Mouse (Mus musculus) brain, embryonic 14.5 days (tissue): ENCODE data around the gene Kctd21. TPM values are rescaled to one million over a fixed set of nuclear protein-coding genes. Genes with fewer than 3 reads are reported as not detected.
A peak's percentile ranks its signal among the peaks of the same experiment; 100 is the strongest.

Experiments
- DNase-seq: peaks from one replicate; pipeline ENCODE4 v3.0.0-alpha.2; 2011; ENCODE audit warnings: low read depth
- CTCF ChIP-seq: fragments of 200-500 bp; IDR thresholded peaks from 2 replicates; pipeline ENCODE4 v1.5.1; 2012; ENCODE audit warnings: inconsistent platforms, mild to moderate bottlenecking, moderate library complexity, borderline replicate concordance; ENCODE audit not compliant: insufficient read depth, insufficient read length; ENCODE audit errors: extremely low read depth
- POLR2A ChIP-seq: fragments of 200-500 bp; IDR thresholded peaks from 2 replicates; pipeline ENCODE4 v1.6.1; 2012; ENCODE audit warnings: mild to moderate bottlenecking, inconsistent platforms, borderline replicate concordance; ENCODE audit not compliant: poor library complexity, insufficient read depth, insufficient read length, severe bottlenecking; ENCODE audit errors: extremely low read depth
- polyA plus RNA-seq: library from polyadenylated mRNA; depleted of rRNA; stranded (reverse); fragments of >200 nt; gene quantifications from 2 replicates; pipeline ENCODE4 v1.2.3, GENCODE M21; 2012

Kctd21 gene
- polyA plus RNA-seq, 1 experiment = 8.7 TPM

DNA sequence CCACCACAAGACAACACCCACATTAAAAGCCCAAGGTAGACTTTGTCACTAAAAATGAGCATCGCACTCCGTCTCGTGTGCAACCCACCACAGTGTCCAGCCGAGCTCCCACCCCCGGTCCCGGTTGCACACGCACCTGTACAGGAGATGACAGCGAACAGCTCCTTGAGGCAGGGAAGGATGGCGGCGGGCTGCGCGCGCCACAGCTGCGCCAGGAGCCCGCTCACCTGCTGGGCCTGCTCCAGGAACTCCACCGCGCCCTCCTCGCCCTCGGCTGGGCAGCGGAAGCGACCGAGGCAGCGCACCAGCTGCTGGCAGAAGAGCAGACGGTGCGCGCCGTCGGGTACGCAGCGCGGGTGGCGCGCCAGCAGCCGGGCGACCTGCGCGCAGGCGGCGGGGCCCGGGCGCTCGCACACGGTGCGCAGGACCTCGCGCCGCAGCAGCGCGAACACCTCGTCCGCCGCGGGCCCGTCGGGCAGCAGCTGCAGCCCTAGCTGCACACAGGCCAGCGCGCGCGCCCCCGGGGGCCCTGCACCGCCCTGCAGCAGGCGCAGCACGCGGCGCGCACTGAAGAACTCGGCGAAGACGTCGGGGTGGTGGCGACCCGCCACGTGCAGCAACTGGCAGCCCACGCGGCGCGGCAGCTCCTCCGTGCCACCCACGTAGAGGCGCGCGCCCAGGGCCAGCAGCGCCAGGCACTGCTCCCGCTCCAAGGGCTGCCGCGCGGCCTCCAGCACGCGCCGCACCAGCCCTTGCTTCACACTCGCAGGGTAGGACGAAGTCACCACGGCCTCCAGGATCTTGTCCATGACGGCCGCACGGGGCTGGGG lies 6.8 kb upstream of the Kctd21 start:
- TF ChIP-seq POLR2A = no peak
- TF ChIP-seq CTCF = no peak
- DNase-seq = peak; percentile 39

DNA sequence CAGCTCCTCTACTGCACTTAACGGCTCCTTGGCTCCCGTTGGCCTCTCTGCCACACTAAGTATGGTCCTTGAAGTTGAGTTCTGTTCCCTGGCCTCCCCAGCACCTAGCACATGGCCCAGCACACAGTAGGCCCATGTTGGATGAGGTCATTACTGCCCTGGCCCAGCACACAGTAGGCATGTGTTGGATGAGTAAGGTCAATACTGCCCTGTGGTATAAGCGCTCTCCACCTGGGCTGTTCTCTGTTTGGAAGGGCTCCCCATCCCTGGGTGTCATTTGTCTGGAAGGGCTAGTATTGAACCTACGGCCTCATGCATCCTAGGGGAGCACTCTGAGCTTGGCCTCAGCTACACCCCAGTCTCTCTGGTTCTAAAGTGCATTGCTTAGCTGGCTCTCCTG lies 4.8 kb upstream of the Kctd21 start:
- DNase-seq = no peak
- TF ChIP-seq POLR2A = no peak
- TF ChIP-seq CTCF = no peak

DNA sequence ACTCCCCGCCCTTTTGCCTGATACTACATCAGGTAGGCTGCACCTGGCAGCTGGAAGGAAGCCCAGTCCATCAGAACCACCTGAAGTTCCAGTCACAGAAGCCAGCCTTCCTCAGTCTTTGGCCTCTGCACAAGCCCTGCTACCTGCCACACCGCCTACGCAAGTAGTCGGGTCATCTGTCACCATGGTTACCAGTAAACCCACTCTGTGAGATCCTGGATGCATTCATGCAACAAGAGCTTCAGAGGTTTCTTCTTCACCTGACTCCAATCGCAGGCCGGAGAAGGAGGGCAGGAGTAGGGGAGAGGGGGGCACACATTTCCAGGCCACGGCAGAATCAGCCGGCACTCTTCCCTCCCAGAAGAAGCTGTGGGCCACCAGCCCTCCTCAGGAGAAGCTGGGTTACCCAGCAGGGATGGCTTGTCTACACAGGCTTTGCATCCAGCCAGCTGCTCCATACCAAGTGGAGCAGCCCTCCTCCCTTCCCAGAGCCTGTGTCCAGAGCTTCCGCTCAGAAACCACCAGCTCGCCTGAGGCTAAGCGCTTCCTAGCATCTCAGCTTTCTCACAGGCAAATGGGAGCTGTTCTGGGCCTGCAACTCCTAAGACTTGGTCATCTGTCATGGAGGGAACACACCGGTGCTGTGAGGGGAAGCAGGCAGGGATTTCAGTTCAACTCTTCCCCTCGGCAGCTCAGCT lies 3.1 kb upstream of the Kctd21 start:
- TF ChIP-seq POLR2A (no peak), CTCF (no peak)
- DNase-seq = no peak

DNA sequence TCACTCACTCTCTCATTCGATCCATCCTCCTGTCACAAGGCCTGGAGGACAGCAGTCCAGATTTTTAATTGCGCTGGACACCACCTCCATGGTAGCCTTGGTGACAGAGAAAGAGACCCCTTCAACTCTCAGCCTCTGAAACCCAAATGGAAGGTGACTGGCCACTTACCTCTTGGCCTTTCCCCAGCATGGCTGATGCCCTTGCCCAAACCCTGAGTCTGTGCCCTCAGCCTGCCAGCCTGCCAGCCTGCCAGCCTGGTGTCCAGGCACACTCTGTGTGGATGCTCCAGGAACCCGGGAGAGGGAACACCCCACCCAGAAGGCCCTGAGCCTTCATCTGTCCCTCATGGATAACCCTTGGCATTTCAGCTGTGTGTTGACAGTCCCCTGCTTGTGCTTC lies 2.5 kb upstream of the Kctd21 start:
- DNase-seq = no peak
- TF ChIP-seq CTCF (no peak), POLR2A (no peak)

DNA sequence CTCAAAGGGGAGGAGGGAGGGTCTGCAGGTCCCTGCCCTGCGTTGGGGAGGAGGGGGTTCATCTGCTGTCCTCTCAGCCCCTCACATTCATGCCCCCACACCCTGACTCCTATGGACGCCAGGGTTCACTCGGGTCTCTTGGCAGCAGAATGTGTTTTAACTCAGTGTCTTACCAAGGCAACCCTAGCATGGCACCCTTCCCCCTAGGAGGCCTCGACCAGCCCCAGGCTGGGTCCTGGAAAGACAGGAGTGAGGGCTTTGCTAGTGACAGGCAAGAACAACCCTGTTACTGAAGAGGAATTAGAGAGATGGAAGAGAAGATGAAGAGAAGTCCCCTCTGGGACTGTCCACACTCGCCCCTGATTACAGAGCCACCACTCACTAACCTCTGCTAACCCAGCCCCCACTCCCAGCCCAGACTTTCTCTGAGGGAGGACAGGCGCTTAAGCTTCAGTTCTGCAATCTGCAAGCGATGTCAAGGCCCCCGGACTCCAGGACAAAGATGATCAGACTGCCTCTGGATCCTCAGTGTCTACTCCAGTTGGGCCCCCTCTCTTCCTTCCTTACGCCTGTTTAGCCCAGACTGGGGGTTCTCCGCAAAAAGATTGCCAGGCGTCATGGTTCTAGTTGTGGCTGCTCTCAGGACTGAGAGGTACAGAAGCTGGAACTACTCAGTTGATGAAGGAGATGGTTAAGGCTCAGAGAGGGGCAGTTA lies 1.0 kb upstream of the Kctd21 start:
- TF ChIP-seq POLR2A (no peak), CTCF (no peak)
- DNase-seq = no peak

DNA sequence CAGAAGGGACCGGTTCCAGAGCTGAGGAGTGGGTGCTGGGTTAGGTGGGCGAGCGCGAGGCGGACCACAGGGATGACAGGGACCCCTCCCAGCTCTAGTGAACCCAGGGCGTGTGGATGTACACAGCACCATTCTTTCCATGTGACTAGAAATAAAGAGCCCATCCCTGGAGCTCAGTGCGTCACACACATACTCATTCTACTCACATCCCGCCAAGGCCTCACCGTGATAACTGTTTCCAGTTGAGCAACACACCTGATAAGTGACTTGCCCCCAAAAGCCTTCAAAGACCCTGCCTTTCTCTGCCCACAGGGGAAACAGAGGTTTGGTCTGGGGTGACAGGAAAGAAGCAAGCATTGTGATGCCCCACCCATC lies 527 bp downstream of the Kctd21 start:
- TF ChIP-seq POLR2A (no peak), CTCF (no peak)
- no peak for DNase-seq

DNA sequence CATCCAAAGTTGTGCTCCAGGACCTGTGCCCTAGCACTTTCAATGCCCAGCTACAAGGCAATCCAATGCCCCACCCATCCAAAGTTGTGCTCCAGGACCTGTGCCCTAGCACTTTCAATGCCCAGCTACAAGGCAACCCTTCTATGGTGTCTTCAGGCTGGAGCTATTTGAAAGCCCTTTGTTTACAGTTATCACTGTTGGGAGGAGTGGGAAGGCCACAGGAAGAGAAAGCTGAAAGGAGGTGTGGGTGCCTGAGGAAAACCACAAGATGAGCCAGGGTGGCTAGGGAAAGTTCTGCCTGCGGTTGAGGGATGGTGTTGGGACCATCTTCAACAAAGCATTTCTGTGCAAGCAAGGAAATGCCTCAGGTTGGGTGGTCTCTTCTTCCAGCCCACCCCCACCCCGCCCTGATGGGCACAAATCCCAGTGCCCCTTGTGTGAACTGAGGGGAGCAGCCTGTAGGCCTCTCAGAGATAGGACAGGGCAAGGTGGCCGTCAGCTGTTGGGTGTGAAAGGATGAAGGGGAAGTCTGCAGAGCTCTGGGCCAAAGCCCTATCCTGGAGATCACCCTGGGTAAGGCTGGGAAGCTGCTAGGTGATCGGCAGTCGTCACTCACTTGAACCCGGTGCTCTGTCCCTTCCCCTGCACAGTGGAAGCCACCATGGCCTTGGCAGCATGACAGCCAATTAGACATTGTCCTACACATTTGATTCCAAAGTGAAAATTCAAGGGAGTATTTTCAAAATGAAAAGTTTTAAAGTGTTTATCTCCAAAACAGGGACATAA lies 1.2 kb downstream of the Kctd21 start:
- no peak for TF ChIP-seq POLR2A
- no peak for TF ChIP-seq CTCF
- no peak for DNase-seq

DNA sequence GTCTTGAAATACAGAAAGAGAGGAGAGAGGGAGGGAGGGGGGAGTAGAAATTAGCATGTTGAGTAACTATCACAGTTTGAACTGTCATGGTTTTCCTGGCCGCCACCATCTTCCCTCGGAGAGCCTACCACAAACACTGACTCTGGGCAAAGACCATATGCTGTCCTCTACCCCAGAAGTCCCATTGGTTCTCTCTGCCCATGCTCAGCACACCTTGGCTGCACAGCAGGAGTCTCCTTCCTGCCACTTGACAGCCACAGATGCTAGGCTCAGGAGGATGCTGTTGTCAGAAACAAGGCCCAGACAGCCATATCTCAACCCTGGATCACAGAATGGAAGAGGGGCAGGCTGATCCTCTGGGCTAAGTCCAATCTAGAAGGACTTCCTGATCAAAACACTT lies 2.3 kb downstream of the Kctd21 start:
- TF ChIP-seq CTCF = no peak
- TF ChIP-seq POLR2A = no peak
- DNase-seq = no peak

DNA sequence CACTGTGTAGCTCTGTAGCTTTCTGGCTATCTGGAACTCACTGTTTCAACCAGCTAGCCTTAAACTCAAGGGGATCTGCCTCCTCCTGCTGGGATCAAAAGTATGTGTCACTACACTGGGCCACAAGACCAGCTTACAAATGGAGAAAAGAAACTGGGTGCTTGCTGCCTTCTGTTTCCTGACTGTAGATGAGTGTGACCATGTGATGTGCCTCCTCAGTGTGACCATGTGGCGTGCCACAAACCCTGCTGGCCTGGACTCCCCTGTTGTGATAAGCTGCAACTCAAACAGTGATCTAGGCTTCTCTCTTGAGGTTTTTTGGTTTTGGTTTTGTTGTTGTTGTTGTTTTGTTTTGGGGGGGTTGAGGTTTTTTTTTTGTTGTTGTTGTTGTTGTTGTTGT lies 4.6 kb downstream of the Kctd21 start:
- DNase-seq = no peak
- TF ChIP-seq POLR2A = no peak
- TF ChIP-seq CTCF = no peak

DNA sequence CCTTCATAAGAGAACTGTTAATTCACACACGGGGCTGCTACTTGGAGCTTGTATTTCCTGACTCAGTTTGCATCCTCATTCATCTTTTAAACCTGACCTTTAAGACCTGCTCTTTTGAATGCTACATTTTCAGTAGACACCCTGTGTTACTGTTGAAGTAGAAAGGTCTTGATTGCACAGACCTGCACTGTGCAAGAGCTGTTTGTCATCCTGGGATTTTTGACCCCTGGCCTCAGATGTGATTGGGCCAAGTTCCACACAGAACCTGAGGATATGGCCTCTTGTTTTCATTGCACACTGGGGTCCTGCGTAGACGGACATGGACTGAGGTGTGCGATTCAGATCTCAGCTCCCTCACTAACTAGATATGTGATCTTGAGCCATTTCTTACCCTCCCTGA lies 6.5 kb downstream of the Kctd21 start:
- TF ChIP-seq CTCF (no peak), POLR2A (no peak)
- DNase-seq = no peak

DNA sequence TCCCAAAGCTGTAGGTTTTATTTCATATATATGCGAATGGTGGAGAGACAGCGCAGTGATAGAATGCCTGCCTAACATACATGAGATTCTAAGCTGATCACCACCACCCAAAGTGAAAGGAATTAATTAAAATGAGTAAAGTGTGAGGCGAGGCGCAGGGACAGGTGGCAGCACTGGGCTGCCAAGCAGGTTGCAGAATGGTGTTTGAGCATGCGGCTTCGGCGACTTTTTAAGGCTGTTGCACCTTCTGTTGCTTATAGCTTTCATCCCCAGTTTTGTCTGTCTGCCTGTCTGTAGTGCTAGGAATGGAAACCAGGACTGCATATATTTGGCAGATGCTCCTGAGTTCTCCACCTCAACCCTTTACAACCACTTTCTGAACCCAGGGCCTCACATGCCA lies 7.5 kb downstream of the Kctd21 start:
- no peak for TF ChIP-seq CTCF
- TF ChIP-seq POLR2A = no peak

More for the DNA sequence above, 7.5 kb downstream of the Kctd21 start:
- DNase-seq = peak; percentile 76
